Comparison of ENCODE assay signal across 7 mouse cellular contexts in the genomic region with DNA sequence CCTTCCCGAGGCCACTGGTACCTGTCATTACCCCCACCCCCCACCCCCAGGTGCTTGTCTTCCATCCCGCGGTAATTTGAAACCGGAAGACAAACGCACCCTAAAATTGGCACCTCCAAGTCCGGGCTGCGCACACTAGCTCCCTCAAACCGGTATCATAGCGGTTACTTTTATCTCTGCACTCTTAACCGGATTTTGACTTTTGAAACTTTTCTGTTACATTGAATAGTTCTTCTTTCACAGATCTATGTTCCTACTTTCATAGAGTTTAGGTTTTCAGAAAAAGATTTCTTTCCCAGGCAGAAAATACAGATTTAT.
DNase-seq lines count a peak whose midpoint lies in the region; ATAC-seq and TF ChIP-seq lines count a peak whose summit lies in the region.

No protein-coding gene starts in this region.

- H3K4me1 ChIP-seq in lung, postnatal 0 days (ENCODE audit: insufficient read depth, low read depth, low read length): peaks cover 15% of the 10 kb centered on the region; the same call in 1 of the 2 replicates
- H3K4me1 ChIP-seq in forebrain, embryonic 14.5 days (ENCODE audit: control insufficient read depth, insufficient read depth, low read length): peaks cover 9% of the 10 kb centered on the region
- peaks cover 17% of the 10 kb centered on the region for H3K4me1 ChIP-seq in liver, postnatal 0 days (ENCODE audit: insufficient read depth)

- TF ChIP-seq EP300 in lung, postnatal 0 days (IDR thresholded peaks at IDR 0.05): no peak
- TF ChIP-seq EP300 in liver, postnatal 0 days (IDR thresholded peaks at IDR 0.05; ENCODE audit: low read depth): no peak

- H3K36me3 ChIP-seq in lung, postnatal 0 days (ENCODE audit: insufficient read depth, low read length): no peaks in the 10 kb centered on the region
- H3K36me3 ChIP-seq in forebrain, embryonic 14.5 days (ENCODE audit: control insufficient read depth, insufficient read depth, low read length): no peaks in the 10 kb centered on the region
- no peaks in the 10 kb centered on the region for H3K36me3 ChIP-seq in liver, postnatal 0 days (replicated peaks; ENCODE audit: insufficient read depth, low read length)

- no peak overlapping the region for H3K27ac ChIP-seq in lung, postnatal 0 days (ENCODE audit: low read length)
- no peak overlapping the region for H3K27ac ChIP-seq in forebrain, embryonic 14.5 days (ENCODE audit: low read depth, low read length)
- H3K27ac ChIP-seq in liver, postnatal 0 days (ENCODE audit: low read depth): no peak overlapping the region

- peak overlapping the region; percentile 51 for H3K4me3 ChIP-seq in lung, postnatal 0 days (ENCODE audit: low read depth, low read length)
- H3K4me3 ChIP-seq in forebrain, embryonic 14.5 days (ENCODE audit: low read depth, low read length): peak overlapping the region; percentile 41
- H3K4me3 ChIP-seq in liver, postnatal 0 days (ENCODE audit: low read depth, low read length): peak overlapping the region; percentile 59

- no peaks in the 10 kb centered on the region for H3K9me3 ChIP-seq in lung, postnatal 0 days (ENCODE audit: low read length)
- H3K9me3 ChIP-seq in forebrain, embryonic 14.5 days (replicated peaks; ENCODE audit: control insufficient read depth, low read length): no peaks in the 10 kb centered on the region
- H3K9me3 ChIP-seq in liver, postnatal 0 days (ENCODE audit: low read length): no peaks in the 10 kb centered on the region

- ATAC-seq in lung, postnatal 0 days: no peak
- ATAC-seq in forebrain, embryonic 14.5 days: no peak
- ATAC-seq in liver, postnatal 0 days: no peak

- peak overlapping the region; percentile 89 for H3K4me2 ChIP-seq in lung, postnatal 0 days (replicated peaks; ENCODE audit: low read depth, low read length)
- H3K4me2 ChIP-seq in forebrain, embryonic 14.5 days (ENCODE audit: low read length): peak overlapping the region; percentile 78
- peak overlapping the region; percentile 95 for H3K4me2 ChIP-seq in liver, postnatal 0 days (ENCODE audit: low read depth, low read length)

- no peak overlapping the region for H3K9ac ChIP-seq in lung, postnatal 0 days (replicated peaks; ENCODE audit: low read depth)
- H3K9ac ChIP-seq in forebrain, embryonic 14.5 days (ENCODE audit: low read length): peak overlapping the region; percentile 64
- H3K9ac ChIP-seq in liver, postnatal 0 days (replicated peaks): peak overlapping the region; percentile 66

- no peak for TF ChIP-seq CTCF in lung, postnatal 0 days (IDR thresholded peaks at IDR 0.05)
- TF ChIP-seq CTCF in liver, postnatal 0 days (IDR thresholded peaks at IDR 0.05; ENCODE audit: low read depth): no peak

- H3K27me3 ChIP-seq in lung, postnatal 0 days (replicated peaks; ENCODE audit: insufficient read depth, low read length): peaks cover 13% of the 10 kb centered on the region; the same call in 1 of the 2 replicates
- peaks cover 39% of the 10 kb centered on the region for H3K27me3 ChIP-seq in forebrain, embryonic 14.5 days (replicated peaks; ENCODE audit: control insufficient read depth, insufficient read depth, low read length)
- H3K27me3 ChIP-seq in liver, postnatal 0 days (ENCODE audit: insufficient read depth, low read length): peaks cover 24% of the 10 kb centered on the region

- WGBS in lung, postnatal 0 days: 12% methylated on average over 10 of the region's 10 CpGs
- WGBS in forebrain, embryonic 14.5 days: 5% methylated on average over 10 of the region's 10 CpGs
- 3% methylated on average over 10 of the region's 10 CpGs for WGBS in liver, postnatal 0 days (ENCODE audit: insufficient replicate concordance)

- DNase-seq in lung, postnatal 0 days (ENCODE audit: low spot score): no peak
- DNase-seq in lung, postnatal 10 days: no peak
- no peak for DNase-seq in forebrain, embryonic 14.5 days (ENCODE audit: low spot score)
- no peak for DNase-seq in liver, postnatal 0 days
- peak; percentile 60 for DNase-seq in thymus, postnatal 14 days
- DNase-seq in layer of hippocampus, postnatal 10 days (ENCODE audit: low spot score in 2 of 2): no peak
- DNase-seq in cerebellum, adult 9-10 months: no peak
